Mouse (Mus musculus) megakaryocyte, embryonic 14.5 days (primary cell): ENCODE measurements around the gene Synj1.

Source experiments
- FLI1 ChIP-seq: IDR thresholded peaks from 2 replicates; pipeline ENCODE4 v1.6.1; 2012; ENCODE audit warnings: low read length, inconsistent platforms, mixed read lengths
- GATA1 ChIP-seq: IDR thresholded peaks from 3 replicates; pipeline ENCODE4 v1.6.1; 2012; ENCODE audit warnings: mixed read lengths, low read length, inconsistent platforms, borderline replicate concordance

DNA sequence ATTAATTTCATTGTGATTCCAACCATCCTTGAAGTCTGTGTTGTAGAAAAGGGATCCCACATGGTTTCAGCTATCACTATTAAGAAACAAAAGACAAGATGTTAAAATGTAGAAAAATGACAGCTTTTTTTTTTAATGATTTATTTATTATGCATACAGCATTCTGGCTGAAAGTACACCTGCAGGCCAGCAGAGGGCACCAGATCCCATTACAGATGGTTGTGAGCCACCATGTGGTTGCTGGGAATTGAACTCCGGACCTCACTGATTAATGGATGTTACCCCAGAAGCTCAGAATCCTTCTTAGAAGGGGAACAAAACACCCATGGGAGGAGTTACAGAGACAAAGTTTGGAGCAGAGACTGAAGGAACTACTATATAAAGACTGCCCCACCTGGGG, 12.3 kb upstream of the Synj1 start:
- TF ChIP-seq GATA1 (no peak), FLI1 (no peak)
